Mouse (Mus musculus): ENCODE measurements at regions not wholly inside any gene's neighbourhood (a gene's known extent, or its start where the extent isn't known, plus 50 kb on each side); places are given as distances from the start of the nearest gene placed in this dataset.

GRCm38 (mm10) chr1:137376685-137377084, 416.4 kb upstream of the Nr5a2 start:
- no peak overlapping the region for H3K4me3 ChIP-seq (replicated peaks)

GRCm38 (mm10) chr1:137374641-137375040, 414.4 kb upstream of the Nr5a2 start:
- Histone ChIP-seq H3K9me3 (replicated peaks) (no peaks in the 10 kb centered on the region), H3K36me3 (no peaks in the 10 kb centered on the region), H3K27me3 (no peaks in the 10 kb centered on the region), H3K9ac (no peak overlapping the region), H3K4me3 (replicated peaks) (no peak overlapping the region), H3K4me2 (no peak overlapping the region), H3K27ac (no peak overlapping the region), H3K4me1 (replicated peaks) (no peaks in the 10 kb centered on the region)
- DNase-seq: no peak
- ATAC-seq (ENCODE audit: low read depth): no peak
- 64% methylated on average over 4 of the region's 4 CpGs for WGBS (ENCODE audit: insufficient replicate concordance)

More at GRCm38 (mm10) chr1:137376685-137377084, 416.4 kb upstream of the Nr5a2 start:
- H3K4me1 ChIP-seq (replicated peaks): no peaks in the 10 kb centered on the region
- ATAC-seq (ENCODE audit: low read depth) (no peak), DNase-seq (no peak)
- WGBS (ENCODE audit: insufficient replicate concordance): 63% methylated on average over 10 of the region's 10 CpGs
- H3K9ac ChIP-seq: no peak overlapping the region
- no peak overlapping the region for H3K27ac ChIP-seq
- H3K9me3 ChIP-seq (replicated peaks): no peaks in the 10 kb centered on the region
- H3K27me3 ChIP-seq: no peaks in the 10 kb centered on the region
- no peaks in the 10 kb centered on the region for H3K36me3 ChIP-seq
- no peak overlapping the region for H3K4me2 ChIP-seq

- 65% methylated on average over 15 of the region's 15 CpGs for WGBS (ENCODE audit: insufficient replicate concordance)
- Histone ChIP-seq H3K36me3 (no peaks in the 10 kb centered on the region), H3K4me2 (no peak overlapping the region), H3K27me3 (no peaks in the 10 kb centered on the region), H3K9ac (no peak overlapping the region), H3K9me3 (replicated peaks) (no peaks in the 10 kb centered on the region), H3K27ac (no peak overlapping the region), H3K4me1 (replicated peaks) (no peaks in the 10 kb centered on the region), H3K4me3 (replicated peaks) (no peak overlapping the region)
- no peak for DNase-seq
- no peak for ATAC-seq (ENCODE audit: low read depth)
Measured at GRCm38 (mm10) chr1:137373509-137374420, 413.5 kb upstream of the Nr5a2 start.

- ATAC-seq (ENCODE audit: low read depth) (no peak), DNase-seq (no peak)
- no peaks in the 10 kb centered on the region for H3K36me3 ChIP-seq
- H3K27ac ChIP-seq: no peak overlapping the region
- no peak overlapping the region for H3K4me2 ChIP-seq
- no peak overlapping the region for H3K4me3 ChIP-seq (replicated peaks)
- H3K9ac ChIP-seq: no peak overlapping the region
- no peaks in the 10 kb centered on the region for H3K27me3 ChIP-seq
- WGBS (ENCODE audit: insufficient replicate concordance): 68% methylated on average over 3 of the region's 3 CpGs
- H3K9me3 ChIP-seq (replicated peaks): no peaks in the 10 kb centered on the region
- no peaks in the 10 kb centered on the region for H3K4me1 ChIP-seq (replicated peaks)
Measured at GRCm38 (mm10) chr1:137372236-137372635, 412.0 kb upstream of the Nr5a2 start.

GRCm38 (mm10) chr1:137364396-137364795, 404.1 kb upstream of the Nr5a2 start:
- H3K27ac ChIP-seq: no peak overlapping the region
- H3K9ac ChIP-seq: no peak overlapping the region
- ATAC-seq (ENCODE audit: low read depth) (no peak), DNase-seq (no peak)
- H3K4me3 ChIP-seq (replicated peaks): no peak overlapping the region
- H3K27me3 ChIP-seq: no peaks in the 10 kb centered on the region
- no peak overlapping the region for H3K4me2 ChIP-seq
- H3K9me3 ChIP-seq (replicated peaks): no peaks in the 10 kb centered on the region
- no peaks in the 10 kb centered on the region for H3K36me3 ChIP-seq
- no peaks in the 10 kb centered on the region for H3K4me1 ChIP-seq (replicated peaks)

GRCm38 (mm10) chr1:137363969-137364368, 403.7 kb upstream of the Nr5a2 start:
- Histone ChIP-seq H3K4me3 (replicated peaks) (no peak overlapping the region), H3K36me3 (no peaks in the 10 kb centered on the region), H3K4me1 (replicated peaks) (no peaks in the 10 kb centered on the region), H3K9me3 (replicated peaks) (no peaks in the 10 kb centered on the region), H3K27me3 (no peaks in the 10 kb centered on the region), H3K4me2 (no peak overlapping the region), H3K9ac (no peak overlapping the region), H3K27ac (no peak overlapping the region)
- 76% methylated on average over 2 of the region's 2 CpGs for WGBS (ENCODE audit: insufficient replicate concordance)
- ATAC-seq (ENCODE audit: low read depth): no peak
- DNase-seq: no peak

GRCm38 (mm10) chr1:137363561-137363960, 403.3 kb upstream of the Nr5a2 start:
- no peak for ATAC-seq (ENCODE audit: low read depth)
- WGBS (ENCODE audit: insufficient replicate concordance): 25% methylated on average over 1 of the region's 1 CpGs

GRCm38 (mm10) chr1:137360688-137361570, 400.7 kb upstream of the Nr5a2 start:
- no peaks in the 10 kb centered on the region for H3K9me3 ChIP-seq (replicated peaks)
- WGBS (ENCODE audit: insufficient replicate concordance): 75% methylated on average over 16 of the region's 16 CpGs
- H3K27me3 ChIP-seq: no peaks in the 10 kb centered on the region
- H3K4me3 ChIP-seq (replicated peaks): no peak overlapping the region
- DNase-seq (no peak), ATAC-seq (ENCODE audit: low read depth) (no peak)
- no peaks in the 10 kb centered on the region for H3K4me1 ChIP-seq (replicated peaks)
- no peak overlapping the region for H3K9ac ChIP-seq
- no peak overlapping the region for H3K27ac ChIP-seq
- H3K36me3 ChIP-seq: no peaks in the 10 kb centered on the region
- no peak overlapping the region for H3K4me2 ChIP-seq

More at GRCm38 (mm10) chr1:137363561-137363960, 403.3 kb upstream of the Nr5a2 start:
- Histone ChIP-seq H3K4me1 (replicated peaks) (no peaks in the 10 kb centered on the region), H3K4me2 (no peak overlapping the region), H3K4me3 (replicated peaks) (no peak overlapping the region), H3K9me3 (replicated peaks) (no peaks in the 10 kb centered on the region), H3K27ac (no peak overlapping the region), H3K27me3 (no peaks in the 10 kb centered on the region), H3K9ac (no peak overlapping the region), H3K36me3 (no peaks in the 10 kb centered on the region)
- no peak for DNase-seq

GRCm38 (mm10) chr1:137355941-137356512, 395.8 kb upstream of the Nr5a2 start:
- DNase-seq (no peak), ATAC-seq (ENCODE audit: low read depth) (no peak)
- H3K4me2 ChIP-seq: no peak overlapping the region
- no peaks in the 10 kb centered on the region for H3K9me3 ChIP-seq (replicated peaks)
- no peak overlapping the region for H3K9ac ChIP-seq
- no peaks in the 10 kb centered on the region for H3K27me3 ChIP-seq
- WGBS (ENCODE audit: insufficient replicate concordance): 73% methylated on average over 4 of the region's 4 CpGs
- no peak overlapping the region for H3K4me3 ChIP-seq (replicated peaks)
- H3K27ac ChIP-seq: no peak overlapping the region
- H3K4me1 ChIP-seq (replicated peaks): no peaks in the 10 kb centered on the region
- no peaks in the 10 kb centered on the region for H3K36me3 ChIP-seq

- no peak overlapping the region for H3K4me3 ChIP-seq (replicated peaks)
- ATAC-seq (ENCODE audit: low read depth) (no peak), DNase-seq (no peak)
- no peaks in the 10 kb centered on the region for H3K36me3 ChIP-seq
- no peaks in the 10 kb centered on the region for H3K9me3 ChIP-seq (replicated peaks)
- no peak overlapping the region for H3K4me2 ChIP-seq
- H3K4me1 ChIP-seq (replicated peaks): no peaks in the 10 kb centered on the region
- WGBS (ENCODE audit: insufficient replicate concordance): 65% methylated on average over 5 of the region's 5 CpGs
- H3K9ac ChIP-seq: no peak overlapping the region
- H3K27ac ChIP-seq: no peak overlapping the region
- no peaks in the 10 kb centered on the region for H3K27me3 ChIP-seq
Measured at GRCm38 (mm10) chr1:137352390-137353027, 392.3 kb upstream of the Nr5a2 start.

GRCm38 (mm10) chr1:137334137-137334536, 373.9 kb upstream of the Nr5a2 start:
- H3K4me3 ChIP-seq (replicated peaks): no peak overlapping the region
- ATAC-seq (ENCODE audit: low read depth): no peak
- WGBS (ENCODE audit: insufficient replicate concordance): 39% methylated on average over 2 of the region's 2 CpGs
- no peaks in the 10 kb centered on the region for H3K9me3 ChIP-seq (replicated peaks)
- no peak overlapping the region for H3K27ac ChIP-seq
- H3K27me3 ChIP-seq: no peaks in the 10 kb centered on the region
- H3K4me2 ChIP-seq: no peak overlapping the region
- DNase-seq: no peak
- no peaks in the 10 kb centered on the region for H3K36me3 ChIP-seq
- H3K9ac ChIP-seq: no peak overlapping the region
- no peaks in the 10 kb centered on the region for H3K4me1 ChIP-seq (replicated peaks)
